Mouse (Mus musculus) bone marrow, adult 2 months (tissue): ENCODE measurements around the gene Gpr3.

Experiments used
- CTCF ChIP-seq: fragments of 200-500 bp; IDR thresholded peaks from 2 replicates; pipeline ENCODE4 v1.5.1; 2011; ENCODE audit warnings: low read length, control low read depth; ENCODE audit not compliant: control insufficient read depth, insufficient read depth
- POLR2A ChIP-seq: fragments of 200-500 bp; IDR thresholded peaks from 2 replicates; pipeline ENCODE4 v1.6.1; 2011; ENCODE audit warnings: low read depth, mild to moderate bottlenecking, control low read depth, low read length, borderline replicate concordance; ENCODE audit not compliant: control insufficient read depth

DNA sequence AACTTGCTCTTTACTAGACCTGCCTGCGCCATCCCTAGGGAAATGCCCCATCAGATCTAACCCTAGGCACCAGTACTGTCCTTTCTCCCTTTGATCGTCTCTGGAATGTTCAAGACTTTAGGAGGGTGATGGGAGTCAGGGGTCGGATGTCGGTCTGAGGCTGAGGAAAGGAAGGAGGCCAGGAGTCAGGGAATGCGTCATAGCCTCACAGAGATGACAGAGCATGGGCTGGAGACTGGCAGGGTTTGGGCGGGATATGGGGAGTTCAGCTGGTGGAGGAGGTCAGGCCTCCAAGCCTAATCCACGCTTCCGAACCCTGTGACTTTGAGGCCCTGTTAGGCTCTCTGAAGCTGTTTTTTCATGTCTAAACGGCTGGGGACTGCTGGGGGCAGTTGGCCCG lies 1.3 kb upstream of the Gpr3 start:
- TF ChIP-seq CTCF, result no peak
- TF ChIP-seq POLR2A, result no peak
